Mouse (Mus musculus) mouse embryonic stem cell (cell line): ENCODE data around the gene Eef2kmt.

Experiments
- in situ Hi-C, 2 experiments: fragments of 300-500 bp; cut with MboI; formaldehyde crosslinking; loops; 1 replicate in 1 of 2; 3 replicates in 1 of 2; pipeline ENCODE4 v1.14.3; 2019 to 2020; ENCODE audit warnings: low sequenced_read_pairs in 2 of 2, low pct_unique_long_range_greater_than_20kb in 1 of 2, mixed read lengths in 1 of 2; ENCODE audit not compliant: unreplicated experiment in 1 of 2

Gene Eef2kmt

GRCm38 (mm10) chr16:5255779-5256496 lies at the start of gene Eef2kmt:
TSS of gene Eef2kmt (minus strand) at chr16:5255983.
- in situ Hi-C loops = no loop called here

DNA sequence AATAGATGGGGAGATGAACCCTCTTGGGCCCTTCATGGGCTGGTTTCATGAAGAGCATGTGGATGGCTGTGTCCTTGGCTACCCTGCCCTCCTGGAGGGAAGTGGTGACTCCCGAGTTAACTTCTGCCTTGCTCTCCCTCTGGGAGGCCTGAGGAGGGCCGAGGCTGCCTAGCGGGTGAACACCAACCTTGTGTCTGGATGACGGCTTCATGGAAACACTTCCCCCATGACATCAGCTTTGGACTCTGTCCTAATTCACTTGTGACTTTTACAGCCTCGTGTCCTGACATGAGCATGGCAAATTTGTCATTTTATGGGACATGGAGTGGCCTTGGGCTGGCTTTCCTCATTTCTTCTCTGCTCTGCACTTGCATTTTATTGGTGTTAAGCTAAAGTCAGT lies 39.5 kb upstream of the Eef2kmt start:
- in situ Hi-C loops = no loop called here

GRCm38 (mm10) chr16:5285376-5285775 lies 29.6 kb upstream of the Eef2kmt start:
- in situ Hi-C loops = no loop called here

- in situ Hi-C loops = no loop called here
Observed at GRCm38 (mm10) chr16:5282686-5283085, 26.9 kb upstream of the Eef2kmt start.

DNA sequence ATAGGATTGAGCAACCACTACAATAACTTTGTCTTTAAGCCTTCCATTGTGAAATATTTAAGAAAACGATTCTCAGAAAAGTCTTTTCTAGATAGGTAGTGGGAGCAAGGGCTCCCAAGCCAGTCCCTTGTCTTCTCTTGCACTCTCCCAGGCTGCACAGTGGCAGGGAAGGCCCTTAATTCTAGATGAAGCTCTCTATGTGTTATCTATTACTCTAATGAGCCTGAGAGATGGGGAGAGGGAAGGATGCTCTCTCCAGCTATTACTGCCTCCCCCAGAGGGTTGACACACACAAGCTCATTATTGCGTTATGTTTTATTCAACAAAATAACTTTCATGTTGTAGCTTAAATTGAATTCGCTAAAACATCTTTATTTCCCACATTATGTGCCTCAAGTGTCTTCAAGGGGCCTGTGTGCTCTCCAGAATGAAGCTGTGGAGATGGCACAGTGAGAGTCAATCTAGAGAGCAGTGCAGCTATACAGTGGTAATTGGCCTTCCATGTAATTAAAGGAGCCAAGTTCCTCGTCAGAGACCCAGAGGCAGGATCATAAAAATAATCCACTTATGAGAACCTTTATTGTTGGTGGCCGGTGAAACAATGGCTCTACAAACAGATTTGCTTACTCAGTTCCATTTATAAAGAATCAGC lies 23.9 kb upstream of the Eef2kmt start:
- in situ Hi-C loops = no loop called here

- in situ Hi-C loops = no loop called here
Observed at GRCm38 (mm10) chr16:5272371-5272770, 16.6 kb upstream of the Eef2kmt start.

DNA sequence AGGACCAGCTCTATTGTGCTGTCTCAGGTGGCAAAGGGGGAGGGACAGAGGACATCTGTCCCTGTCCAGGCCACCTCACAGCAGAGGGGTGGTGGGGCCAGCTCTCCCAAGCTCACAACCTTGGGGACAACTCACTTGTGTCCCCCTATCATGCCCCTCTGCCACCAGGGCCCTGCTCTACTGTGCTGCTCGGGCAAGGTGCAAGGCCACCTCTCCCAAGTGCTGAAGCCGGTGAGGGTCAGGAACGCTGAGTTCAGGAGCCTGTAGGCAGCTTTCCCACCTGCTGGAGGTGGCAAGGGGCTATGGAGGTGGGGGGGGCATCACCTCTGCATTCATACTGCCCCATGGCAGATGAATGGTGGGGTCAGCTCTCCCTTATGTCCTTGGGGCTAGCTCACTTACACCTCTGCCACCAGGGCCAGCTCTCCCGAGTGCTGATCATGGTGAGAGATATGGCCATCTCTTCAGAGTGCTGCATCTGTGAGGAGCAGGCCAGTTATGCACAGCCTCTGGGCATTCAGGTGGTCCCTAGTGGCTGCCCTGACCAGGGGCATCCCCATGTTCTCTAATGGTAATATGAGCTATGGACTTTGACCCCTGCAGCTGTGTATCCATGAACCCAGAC lies 15.7 kb upstream of the Eef2kmt start:
- in situ Hi-C loops = no loop called here

GRCm38 (mm10) chr16:5263926-5264325 lies 8.1 kb upstream of the Eef2kmt start:
- in situ Hi-C loops = no loop called here

DNA sequence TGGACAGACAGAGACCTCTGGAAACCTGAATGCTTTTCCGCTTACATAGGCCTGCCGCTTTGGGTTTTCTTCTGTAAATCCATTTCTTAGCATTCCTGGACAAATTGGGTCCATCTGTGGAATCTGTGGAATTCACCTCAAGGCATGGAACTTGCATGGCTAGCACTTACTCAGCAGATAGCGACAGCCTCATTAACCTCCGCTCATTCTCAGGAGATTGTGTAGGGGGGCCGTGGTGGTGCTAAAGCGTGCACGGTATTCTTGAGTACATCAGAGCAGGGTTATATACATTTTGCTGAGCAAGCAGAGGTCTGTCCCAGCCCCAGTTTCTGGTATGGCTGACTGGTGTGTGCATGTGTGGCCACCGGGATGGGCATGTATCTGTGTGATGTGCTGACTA lies 7.4 kb upstream of the Eef2kmt start:
- in situ Hi-C loops = no loop called here

DNA sequence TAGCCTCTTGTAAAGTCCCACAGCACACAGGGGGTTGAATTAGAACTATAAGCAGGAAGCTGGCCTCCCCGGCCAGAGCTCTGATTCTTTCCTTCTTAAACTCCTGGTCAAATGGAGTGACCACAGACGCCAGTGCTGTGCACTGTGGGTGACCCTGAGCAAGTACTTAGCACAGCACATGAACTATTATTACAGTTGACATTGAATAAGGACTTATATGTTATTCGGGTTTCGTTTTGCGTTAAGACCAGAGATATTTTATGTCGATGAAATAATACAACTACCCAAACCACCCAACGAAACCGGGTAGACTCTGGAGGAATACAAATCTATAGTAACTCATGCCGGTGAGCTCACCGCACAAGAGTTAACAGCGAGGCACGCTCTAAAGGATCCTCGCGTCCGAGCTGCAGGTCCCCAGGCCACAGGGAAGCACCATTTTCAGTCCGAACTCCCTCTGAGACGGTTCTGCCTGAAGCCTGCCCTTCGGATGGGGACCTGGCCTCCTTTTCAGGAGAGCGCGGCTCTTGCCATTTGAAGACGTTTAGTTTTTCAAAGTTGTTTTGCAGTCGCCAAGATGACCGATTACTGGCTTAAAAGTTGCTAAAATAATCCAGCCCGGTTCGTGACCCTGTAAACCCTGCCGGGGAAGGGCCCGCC lies 572 bp downstream of the Eef2kmt start:
- in situ Hi-C loops = no loop called here

GRCm38 (mm10) chr16:5254346-5255025 lies 1.3 kb downstream of the Eef2kmt start:
- in situ Hi-C loops = no loop called here

DNA sequence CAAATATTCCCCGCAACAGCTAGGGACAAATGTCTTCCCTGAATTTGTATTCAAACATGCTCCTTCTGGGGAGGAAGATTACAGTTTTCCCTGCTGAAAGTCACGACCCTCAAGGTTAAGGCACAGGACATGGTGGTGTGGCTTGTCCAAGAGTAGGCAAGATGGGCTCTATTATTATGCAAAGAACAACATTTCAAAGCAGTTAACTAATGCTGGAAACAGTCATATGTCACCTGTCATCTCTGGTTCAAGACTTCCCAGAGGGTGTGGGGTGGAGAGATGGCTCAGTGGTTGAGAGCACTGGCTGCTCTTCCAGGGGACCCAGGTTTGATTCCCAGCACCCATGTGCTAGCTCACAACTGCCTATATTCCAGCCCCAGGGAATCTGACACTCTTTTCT lies 3.5 kb downstream of the Eef2kmt start:
- in situ Hi-C loops = no loop called here

- in situ Hi-C loops = no loop called here
Observed at GRCm38 (mm10) chr16:5250891-5251290, 4.9 kb downstream of the Eef2kmt start.

- in situ Hi-C loops = no loop called here
Observed at GRCm38 (mm10) chr16:5244411-5244810, 11.4 kb downstream of the Eef2kmt start.

DNA sequence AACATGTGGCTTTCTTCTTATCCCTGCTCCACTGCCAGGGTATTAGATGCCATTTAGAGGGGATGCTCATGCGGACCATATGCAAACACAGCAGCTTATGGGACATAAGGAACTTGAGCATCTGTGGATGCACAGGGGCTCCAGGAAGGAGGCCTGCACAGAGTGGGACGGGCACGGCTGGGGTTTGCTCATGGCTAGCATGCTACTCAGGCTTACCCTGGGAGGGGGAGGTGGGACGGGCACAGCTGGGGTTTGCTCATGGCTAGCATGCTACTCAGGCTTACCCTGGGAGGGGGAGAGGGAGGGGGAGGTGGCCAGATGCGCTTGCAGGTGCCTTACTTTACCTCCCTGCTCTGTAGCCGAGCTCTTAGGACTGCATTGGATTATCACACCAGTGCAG lies 12.9 kb downstream of the Eef2kmt start:
- in situ Hi-C loops = no loop called here

- in situ Hi-C loops = no loop called here
Observed at GRCm38 (mm10) chr16:5242355-5242754, 13.4 kb downstream of the Eef2kmt start.

- in situ Hi-C loops = no loop called here
Observed at GRCm38 (mm10) chr16:5233418-5234313, 22.1 kb downstream of the Eef2kmt start, which contains the start of gene Alg1. TSS of gene Alg1 (plus strand) at chr16:5233621.

- in situ Hi-C loops = no loop called here
Observed at GRCm38 (mm10) chr16:5232982-5233381, 22.8 kb downstream of the Eef2kmt start.
